Mouse (Mus musculus): ENCODE measurements around the gene Sprtn. TPM values are rescaled to one million over a fixed set of nuclear protein-coding genes. Genes with fewer than 3 reads are reported as not detected.

Gene Sprtn
- polyA plus RNA-seq, 2 experiments: 5.0 to 7.0 TPM

- H3K4me1 ChIP-seq (replicated peaks; ENCODE audit: control insufficient read depth in 2 of 2, insufficient read depth in 2 of 2, low read length in 1 of 2): 0 out of 4 replicates have a peak, but pooled peaks cover 0 to 3% of the 10 kb centered on the region in 2 experiments
- peaks cover 45% of the 10 kb centered on the region for H3K36me3 ChIP-seq (replicated peaks; ENCODE audit: control insufficient read depth, insufficient read depth, low read depth)
- TF ChIP-seq EP300 (IDR thresholded peaks at IDR 0.05; ENCODE audit: low read depth) (no peak), CTCF (IDR thresholded peaks at IDR 0.05; ENCODE audit: low read depth) (no peak)
- no peak overlapping the region for H3K4me2 ChIP-seq (ENCODE audit: low read depth)
- 57% methylated on average over 10 of the region's 10 CpGs for WGBS (ENCODE audit: insufficient replicate concordance)
- H3K27me3 ChIP-seq (ENCODE audit: control insufficient read depth, insufficient read depth, low read length): no peaks in the 10 kb centered on the region
- ATAC-seq (ENCODE audit: insufficient read depth): peak; percentile 45
- no peak overlapping the region for H3K4me3 ChIP-seq (ENCODE audit: insufficient read depth in 1 of 2, low read depth in 2 of 2, low read length in 2 of 2)
- H3K9ac ChIP-seq (replicated peaks): no peak overlapping the region
- no peaks in the 10 kb centered on the region for H3K9me3 ChIP-seq (ENCODE audit: control insufficient read depth, low read length)
- peak in 1 of 3 experiments; percentile 22 for DNase-seq (ENCODE audit: low read depth in 3 of 3, low spot score in 3 of 3)
- no peak overlapping the region for H3K27ac ChIP-seq
Measured at GRCm38 (mm10) chr8:124878946-124879526, 18.6 kb upstream of the Sprtn start.

GRCm38 (mm10) chr8:124888385-124888784 lies 9.3 kb upstream of the Sprtn start:
- TF ChIP-seq CTCF (IDR thresholded peaks at IDR 0.05; ENCODE audit: low read depth) (peak; percentile 47), EP300 (IDR thresholded peaks at IDR 0.05; ENCODE audit: low read depth) (no peak)
- Histone ChIP-seq H3K4me2 (ENCODE audit: low read depth) (no peak overlapping the region), H3K27me3 (ENCODE audit: control insufficient read depth, insufficient read depth, low read length) (no peaks in the 10 kb centered on the region), H3K9ac (replicated peaks) (no peak overlapping the region), H3K36me3 (replicated peaks; ENCODE audit: control insufficient read depth, insufficient read depth, low read depth) (peaks cover 30% of the 10 kb centered on the region), H3K4me3 (ENCODE audit: insufficient read depth in 1 of 2, low read depth in 2 of 2, low read length in 2 of 2) (no peak overlapping the region), H3K4me1 (replicated peaks; ENCODE audit: control insufficient read depth in 2 of 2, insufficient read depth in 2 of 2, low read length in 1 of 2) (no peaks in the 10 kb centered on the region), H3K27ac (no peak overlapping the region), H3K9me3 (ENCODE audit: control insufficient read depth, low read length) (no peaks in the 10 kb centered on the region)
- ATAC-seq (ENCODE audit: insufficient read depth) (no peak), DNase-seq (ENCODE audit: low read depth in 3 of 3, low spot score in 3 of 3) (no peak)
- 87% methylated on average over 5 of the region's 5 CpGs for WGBS (ENCODE audit: insufficient replicate concordance)

GRCm38 (mm10) chr8:124892596-124892995 lies 5.1 kb upstream of the Sprtn start:
- Histone ChIP-seq H3K9ac (replicated peaks) (no peak overlapping the region), H3K9me3 (ENCODE audit: control insufficient read depth, low read length) (no peaks in the 10 kb centered on the region), H3K4me3 (ENCODE audit: insufficient read depth in 1 of 2, low read depth in 2 of 2, low read length in 2 of 2) (no peak overlapping the region), H3K36me3 (replicated peaks; ENCODE audit: control insufficient read depth, insufficient read depth, low read depth) (peaks cover 24% of the 10 kb centered on the region), H3K27ac (no peak overlapping the region), H3K4me2 (ENCODE audit: low read depth) (no peak overlapping the region), H3K4me1 (replicated peaks; ENCODE audit: control insufficient read depth in 2 of 2, insufficient read depth in 2 of 2, low read length in 1 of 2) (peaks cover 3% of the 10 kb centered on the region in 2 experiments; a peak in 2 of 4 replicates), H3K27me3 (ENCODE audit: control insufficient read depth, insufficient read depth, low read length) (no peaks in the 10 kb centered on the region)
- 67% methylated on average over 3 of the region's 3 CpGs for WGBS (ENCODE audit: insufficient replicate concordance)
- DNase-seq (ENCODE audit: low read depth in 3 of 3, low spot score in 3 of 3) (no peak), ATAC-seq (ENCODE audit: insufficient read depth) (no peak)
- no peak for TF ChIP-seq CTCF (IDR thresholded peaks at IDR 0.05; ENCODE audit: low read depth)

GRCm38 (mm10) chr8:124896010-124896631 lies 1.6 kb upstream of the Sprtn start:
- H3K4me3 ChIP-seq (ENCODE audit: insufficient read depth in 1 of 2, low read depth in 2 of 2, low read length in 2 of 2): peak overlapping the region; percentile 79 to 83
- H3K27me3 ChIP-seq (ENCODE audit: control insufficient read depth, insufficient read depth, low read length): no peaks in the 10 kb centered on the region
- H3K9ac ChIP-seq (replicated peaks): no peak overlapping the region
- H3K9me3 ChIP-seq (ENCODE audit: control insufficient read depth, low read length): no peaks in the 10 kb centered on the region
- DNase-seq (ENCODE audit: low read depth in 3 of 3, low spot score in 3 of 3) (no peak), ATAC-seq (ENCODE audit: insufficient read depth) (no peak)
- peak overlapping the region; percentile 98 for H3K4me2 ChIP-seq (ENCODE audit: low read depth)
- peaks cover 9 to 12% of the 10 kb centered on the region in 2 experiments for H3K4me1 ChIP-seq (replicated peaks; ENCODE audit: control insufficient read depth in 2 of 2, insufficient read depth in 2 of 2, low read length in 1 of 2)
- no peak for TF ChIP-seq EP300 (IDR thresholded peaks at IDR 0.05; ENCODE audit: low read depth)
- no peak for TF ChIP-seq CTCF (IDR thresholded peaks at IDR 0.05; ENCODE audit: low read depth)
- H3K36me3 ChIP-seq (replicated peaks; ENCODE audit: control insufficient read depth, insufficient read depth, low read depth): peaks cover 28% of the 10 kb centered on the region
- no peak overlapping the region for H3K27ac ChIP-seq
- WGBS (ENCODE audit: insufficient replicate concordance): 87% methylated on average over 26 of the region's 26 CpGs

- TF ChIP-seq EP300 (IDR thresholded peaks at IDR 0.05; ENCODE audit: low read depth) (no peak), CTCF (IDR thresholded peaks at IDR 0.05; ENCODE audit: low read depth) (peak; percentile 88)
- WGBS (ENCODE audit: insufficient replicate concordance): 1% methylated on average over 60 of the region's 60 CpGs
- peak; percentile 44 to 46 (median 44) for DNase-seq (ENCODE audit: low read depth in 3 of 3, low spot score in 3 of 3)
- peaks cover 9 to 12% of the 10 kb centered on the region in 2 experiments for H3K4me1 ChIP-seq (replicated peaks; ENCODE audit: control insufficient read depth in 2 of 2, insufficient read depth in 2 of 2, low read length in 1 of 2)
- peak overlapping the region; percentile 98 for H3K4me2 ChIP-seq (ENCODE audit: low read depth)
- peak overlapping the region; percentile 57 for H3K27ac ChIP-seq
- peak overlapping the region; percentile 88 for H3K9ac ChIP-seq (replicated peaks)
- H3K9me3 ChIP-seq (ENCODE audit: control insufficient read depth, low read length): no peaks in the 10 kb centered on the region
- peak; percentile 50 for ATAC-seq (ENCODE audit: insufficient read depth)
- H3K27me3 ChIP-seq (ENCODE audit: control insufficient read depth, insufficient read depth, low read length): no peaks in the 10 kb centered on the region
- peaks cover 33% of the 10 kb centered on the region for H3K36me3 ChIP-seq (replicated peaks; ENCODE audit: control insufficient read depth, insufficient read depth, low read depth)
- peak overlapping the region; percentile 79 to 83 for H3K4me3 ChIP-seq (ENCODE audit: insufficient read depth in 1 of 2, low read depth in 2 of 2, low read length in 2 of 2)
Measured at GRCm38 (mm10) chr8:124896632-124897385, 877 bp upstream of the Sprtn start.

All from liver, embryonic 14.5 days (tissue).